11 mouse cellular contexts compared by ENCODE assay signal in genomic region chr15:79763601-79764246, GRCm38 (mm10). TPM values are rescaled to one million over a fixed set of nuclear protein-coding genes. Genes with fewer than 3 reads are reported as not detected.
DNase-seq lines count a peak whose midpoint lies in the region; ATAC-seq and TF ChIP-seq lines count a peak whose summit lies in the region.
"Had no signal": no experiment of that assay in that cellular context is flagged by ENCODE, and none has a peak within 500 bp of the region (broad histone marks: within the 10 kb centered on the region; RNA-seq: fewer than 3 reads in every experiment).

No protein-coding gene starts in this region.

- no peaks in the 10 kb centered on the region for H3K27me3 ChIP-seq in hindbrain, postnatal 0 days (ENCODE audit: insufficient read depth, low read length)
- H3K27me3 ChIP-seq in hindbrain, embryonic 10.5 days (ENCODE audit: insufficient read depth, poor library complexity, severe bottlenecking) = no peaks in the 10 kb centered on the region
- H3K27me3 ChIP-seq: hindbrain, embryonic 12.5 days had no signal

- 73% methylated on average over 7 of the region's 7 CpGs for WGBS in hindbrain, postnatal 0 days
- WGBS in hindbrain, embryonic 10.5 days = 89% methylated on average over 7 of the region's 7 CpGs

- H3K4me3 ChIP-seq in hindbrain, postnatal 0 days (ENCODE audit: low read length) = no peak overlapping the region
- no peak overlapping the region for H3K4me3 ChIP-seq in hindbrain, embryonic 10.5 days
- H3K4me3 ChIP-seq: hindbrain, embryonic 12.5 days had no signal

- no peak overlapping the region for H3K4me2 ChIP-seq in hindbrain, postnatal 0 days (ENCODE audit: low read depth, low read length)
- H3K4me2 ChIP-seq: hindbrain, embryonic 12.5 days had no signal

- 0 out of 2 replicates have a peak, but pooled peaks have one; percentile 27 for ATAC-seq in hindbrain, postnatal 0 days
- ATAC-seq in CD4-positive, CD25-positive, alpha-beta regulatory T cell, adult 4 months = no peak
- ATAC-seq: activated CD4-positive, CD25-positive, alpha-beta regulatory T cell, adult 4 months had no signal

- H3K9ac ChIP-seq in hindbrain, postnatal 0 days (replicated peaks; ENCODE audit: low read length) = no peak overlapping the region
- H3K9ac ChIP-seq: hindbrain, embryonic 12.5 days had no signal

- H3K4me1 ChIP-seq in hindbrain, postnatal 0 days (ENCODE audit: insufficient read depth, low read length) = peaks cover 20% of the 10 kb centered on the region; the same call in 1 of the 2 replicates
- peaks cover 3% of the 10 kb centered on the region; the same call in 1 of the 2 replicates for H3K4me1 ChIP-seq in hindbrain, embryonic 10.5 days (replicated peaks)

- peaks cover 21% of the 10 kb centered on the region; the same call in 1 of the 2 replicates for H3K36me3 ChIP-seq in hindbrain, postnatal 0 days (ENCODE audit: insufficient read depth, low read length)
- H3K36me3 ChIP-seq in hindbrain, embryonic 10.5 days = peaks cover 51% of the 10 kb centered on the region

- H3K27ac ChIP-seq in hindbrain, postnatal 0 days = no peak overlapping the region
- H3K27ac ChIP-seq in hindbrain, embryonic 10.5 days = no peak overlapping the region
- H3K27ac ChIP-seq: hindbrain, embryonic 12.5 days; macrophage had no signal

- H3K9me3 ChIP-seq in hindbrain, postnatal 0 days (ENCODE audit: low read length) = no peaks in the 10 kb centered on the region
- H3K9me3 ChIP-seq in hindbrain, embryonic 10.5 days = no peaks in the 10 kb centered on the region
- H3K9me3 ChIP-seq: hindbrain, embryonic 12.5 days had no signal

- peak; percentile 35 for TF ChIP-seq CTCF in hindbrain, postnatal 0 days (IDR thresholded peaks at IDR 0.05; ENCODE audit: low read depth)

- no peak for DNase-seq in hindbrain, postnatal 0 days (ENCODE audit: low spot score)
- DNase-seq in hindbrain, embryonic 10.5 days (ENCODE audit: low spot score) = no peak
- peak; percentile 46 for DNase-seq in ovary, adult 18-20 months (ENCODE audit: low spot score)
- DNase-seq in ovary, postnatal 14 days (ENCODE audit: low spot score) = no peak
- peak; percentile 95 for DNase-seq in brain, adult 2 months (ENCODE audit: low read depth, low spot score)
- peak; percentile 73 to 81 for DNase-seq in cerebellum, postnatal 14 days
- no peak for DNase-seq in thymus, adult 18-20 months

RNA-seq across cellular contexts. Expression of gene Dnal4, which starts 13.9 kb away (rescaled TPM):
- total RNA-seq in hindbrain, postnatal 0 days (2014; rRNA removed) = 42.7 and 50.3 TPM in 2 replicates
- 54.0 and 56.7 TPM in 2 replicates for polyA plus RNA-seq in hindbrain, postnatal 0 days (2015; fragmentation: Nextera tagmentation; extraction: Ambion mirVana)
- polyA plus RNA-seq in hindbrain, embryonic 10.5 days (2016; fragmentation: Nextera tagmentation; extraction: Ambion mirVana) = 68.0 and 83.0 TPM in 2 replicates
- polyA plus RNA-seq in CD4-positive, CD25-positive, alpha-beta regulatory T cell, adult 4 months (2017; shearing (Covaris generic)) = 10 to 100 TPM in 1 of 2 experiments, 1 to 10 TPM in 1; 6.9 to 10.4 TPM

RNA-seq across cellular contexts. Expression of gene Sun2, which starts 21.4 kb away (rescaled TPM):
- total RNA-seq in hindbrain, postnatal 0 days (2014; rRNA removed) = 43.6 and 45.4 TPM in 2 replicates
- 4.5 and 5.5 TPM in 2 replicates for polyA plus RNA-seq in hindbrain, postnatal 0 days (2015; fragmentation: Nextera tagmentation; extraction: Ambion mirVana)
- 2.0 and 5.0 TPM in 2 replicates for polyA plus RNA-seq in hindbrain, embryonic 10.5 days (2016; fragmentation: Nextera tagmentation; extraction: Ambion mirVana)
- polyA plus RNA-seq in CD4-positive, CD25-positive, alpha-beta regulatory T cell, adult 4 months (2017; shearing (Covaris generic)) = 10 to 100 TPM; 12.8 to 20.2 TPM

RNA-seq across cellular contexts. Expression of gene Nptxr, which starts 40.8 kb away (rescaled TPM):
- 226 and 245 TPM in 2 replicates for total RNA-seq in hindbrain, postnatal 0 days (2014; rRNA removed)
- polyA plus RNA-seq in hindbrain, postnatal 0 days (2015; fragmentation: Nextera tagmentation; extraction: Ambion mirVana) = 59.9 and 68.5 TPM in 2 replicates
- polyA plus RNA-seq in hindbrain, embryonic 10.5 days (2016; fragmentation: Nextera tagmentation; extraction: Ambion mirVana) = 2.2 and 4.6 TPM in 2 replicates
- polyA plus RNA-seq in CD4-positive, CD25-positive, alpha-beta regulatory T cell, adult 4 months (2017; shearing (Covaris generic)) = under 1 TPM in 1 of 2 experiments, not detected in 1; 0.42 TPM

Comparison
In these comparisons a context has a peak if more than half of its experiments do, and no peak if none do; other contexts are left out.
1. DNase-seq: peak in ovary, adult 18-20 months (single experiment), brain, adult 2 months (single experiment) and cerebellum, postnatal 14 days (2 of 2); none in hindbrain, postnatal 0 days (single experiment), hindbrain, embryonic 10.5 days (single experiment), ovary, postnatal 14 days (single experiment) and thymus, adult 18-20 months (0 of 2).
2. RNA of gene Nptxr, which starts 40.8 kb away (polyA plus RNA-seq): 59.9 to 68.5 TPM in hindbrain, postnatal 0 days; 2.2 to 4.6 TPM in hindbrain, embryonic 10.5 days and 0.42 TPM in CD4-positive, CD25-positive, alpha-beta regulatory T cell, adult 4 months; every median in the first group is over 10 times any median in the second.